Mouse (Mus musculus): ENCODE data around the gene Gabra6. TPM values are rescaled to one million over a fixed set of nuclear protein-coding genes. Genes with fewer than 3 reads are reported as not detected.

Gene Gabra6
- polyA plus RNA-seq, 1 experiment from 2014 or later: not detected

DNA sequence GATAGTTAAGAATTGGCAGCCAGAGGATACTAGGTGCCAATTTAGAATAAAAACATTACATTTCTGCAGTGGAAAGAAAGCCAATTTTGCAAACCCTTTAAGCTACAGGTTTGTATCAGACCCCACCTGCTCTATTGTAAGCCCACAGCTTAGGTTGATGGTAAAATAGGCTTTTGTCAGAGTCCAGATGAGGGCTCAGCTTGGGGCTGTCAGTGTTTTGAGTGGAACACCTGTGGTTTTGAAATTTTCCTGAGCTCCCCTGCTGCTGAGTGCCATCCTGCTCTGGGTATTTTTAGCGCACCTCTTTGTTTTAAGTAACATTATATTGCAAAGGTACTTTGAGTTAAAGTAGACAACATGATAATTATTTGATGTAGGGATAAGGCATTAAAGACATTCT is 10.0 kb downstream of the Gabra6 start:
- H3K4me2 ChIP-seq (ENCODE audit: low read length): no peak overlapping the region
- ATAC-seq (ENCODE audit: low FRiP score, low TSS enrichment) (no peak), DNase-seq (no peak)
- no peaks in the 10 kb centered on the region for H3K36me3 ChIP-seq (ENCODE audit: control insufficient read depth, insufficient read depth, low read length)
- H3K9me3 ChIP-seq (ENCODE audit: control insufficient read depth, low read length): no peaks in the 10 kb centered on the region
- H3K4me1 ChIP-seq (ENCODE audit: control insufficient read depth, insufficient read depth, low read length): 0 out of 2 replicates have a peak, but pooled peaks cover 4% of the 10 kb centered on the region
- no peak overlapping the region for H3K9ac ChIP-seq (replicated peaks; ENCODE audit: low read length)
- no peak overlapping the region for H3K27ac ChIP-seq (replicated peaks; ENCODE audit: low read depth, low read length)
- 38% methylated on average over 1 of the region's 1 CpGs for WGBS
- no peaks in the 10 kb centered on the region for H3K27me3 ChIP-seq (ENCODE audit: control insufficient read depth, insufficient read depth, low read length)
- H3K4me3 ChIP-seq (replicated peaks; ENCODE audit: low read depth, low read length): no peak overlapping the region

DNA sequence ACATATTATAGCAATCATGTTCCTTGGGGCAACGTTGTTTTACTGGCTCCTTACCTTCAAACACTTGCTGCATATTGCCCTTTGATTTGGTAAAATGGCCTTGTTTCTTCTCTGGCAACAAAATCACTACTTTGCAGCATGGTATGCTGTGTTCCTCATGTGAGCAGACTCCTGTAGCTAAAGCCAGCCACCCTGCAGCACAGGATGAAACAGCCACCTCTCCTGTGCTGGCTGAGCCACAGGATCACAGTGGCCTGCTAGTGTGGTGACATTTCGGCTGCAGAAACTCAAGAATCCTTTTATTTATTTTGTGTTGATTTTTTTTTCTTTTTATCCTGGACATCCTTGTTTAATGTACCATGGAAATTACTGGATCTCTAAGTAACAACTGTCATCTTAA is 11.8 kb downstream of the Gabra6 start:
- WGBS: 76% methylated on average over 2 of the region's 2 CpGs
- H3K9me3 ChIP-seq (ENCODE audit: control insufficient read depth, low read length): no peaks in the 10 kb centered on the region
- H3K4me2 ChIP-seq (ENCODE audit: low read length): no peak overlapping the region
- H3K4me3 ChIP-seq (replicated peaks; ENCODE audit: low read depth, low read length): no peak overlapping the region
- H3K27ac ChIP-seq (replicated peaks; ENCODE audit: low read depth, low read length): no peak overlapping the region
- ATAC-seq (ENCODE audit: low FRiP score, low TSS enrichment): no peak
- no peak overlapping the region for H3K9ac ChIP-seq (replicated peaks; ENCODE audit: low read length)
- no peaks in the 10 kb centered on the region for H3K36me3 ChIP-seq (ENCODE audit: control insufficient read depth, insufficient read depth, low read length)
- H3K4me1 ChIP-seq (ENCODE audit: control insufficient read depth, insufficient read depth, low read length): no peaks in the 10 kb centered on the region
- no peak for DNase-seq
- no peaks in the 10 kb centered on the region for H3K27me3 ChIP-seq (ENCODE audit: control insufficient read depth, insufficient read depth, low read length)

DNA sequence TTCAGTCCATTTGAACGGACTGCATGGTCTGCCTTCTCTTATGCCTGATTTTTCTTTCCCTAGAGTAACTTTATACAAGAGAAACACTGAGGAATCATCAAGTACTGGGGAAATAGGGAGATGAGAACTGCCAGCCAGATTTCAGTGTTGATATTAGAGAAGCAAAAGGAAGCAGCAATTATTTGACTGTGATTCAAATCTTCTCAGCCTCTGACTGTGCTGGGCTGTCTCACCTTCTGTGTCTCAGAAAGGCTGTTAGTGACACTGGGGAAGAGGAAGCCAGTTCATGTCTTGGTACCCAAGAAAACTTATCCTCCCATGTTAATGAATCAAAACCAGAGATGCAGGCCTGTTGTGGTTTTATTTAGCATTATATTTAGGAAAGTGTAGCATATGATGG is 14.8 kb downstream of the Gabra6 start:
- H3K4me1 ChIP-seq (ENCODE audit: control insufficient read depth, insufficient read depth, low read length): no peaks in the 10 kb centered on the region
- no peaks in the 10 kb centered on the region for H3K36me3 ChIP-seq (ENCODE audit: control insufficient read depth, insufficient read depth, low read length)
- 86% methylated on average over 1 of the region's 1 CpGs for WGBS
- H3K4me3 ChIP-seq (replicated peaks; ENCODE audit: low read depth, low read length): no peak overlapping the region
- DNase-seq (no peak), ATAC-seq (ENCODE audit: low FRiP score, low TSS enrichment) (no peak)
- no peaks in the 10 kb centered on the region for H3K9me3 ChIP-seq (ENCODE audit: control insufficient read depth, low read length)
- no peak overlapping the region for H3K9ac ChIP-seq (replicated peaks; ENCODE audit: low read length)
- H3K27ac ChIP-seq (replicated peaks; ENCODE audit: low read depth, low read length): no peak overlapping the region
- no peaks in the 10 kb centered on the region for H3K27me3 ChIP-seq (ENCODE audit: control insufficient read depth, insufficient read depth, low read length)
- H3K4me2 ChIP-seq (ENCODE audit: low read length): no peak overlapping the region

DNA sequence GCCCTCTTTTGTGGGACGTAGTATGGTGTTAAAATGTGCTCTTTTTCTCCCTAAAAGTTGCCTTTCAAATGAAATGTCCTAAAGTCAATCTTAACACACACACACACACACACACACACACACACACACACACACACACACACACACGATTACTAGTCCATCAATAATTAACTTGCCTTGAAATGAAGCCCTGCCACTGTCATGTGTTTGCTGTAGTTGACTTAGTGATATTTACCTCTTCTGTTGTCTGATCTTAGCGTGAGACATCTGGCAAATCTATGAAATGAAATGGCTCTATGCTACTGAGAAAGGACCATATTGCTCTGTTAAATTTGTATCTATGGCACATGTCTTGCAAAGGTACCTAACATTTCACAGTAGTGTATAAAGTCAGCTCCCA is 61.9 kb downstream of the Gabra6 start:
- DNase-seq: no peak
- H3K27ac ChIP-seq (replicated peaks; ENCODE audit: low read depth, low read length): no peak overlapping the region
- H3K36me3 ChIP-seq (ENCODE audit: control insufficient read depth, insufficient read depth, low read length): no peaks in the 10 kb centered on the region
- H3K4me3 ChIP-seq (replicated peaks; ENCODE audit: low read depth, low read length): no peak overlapping the region
- no peaks in the 10 kb centered on the region for H3K27me3 ChIP-seq (ENCODE audit: control insufficient read depth, insufficient read depth, low read length)
- no peaks in the 10 kb centered on the region for H3K4me1 ChIP-seq (ENCODE audit: control insufficient read depth, insufficient read depth, low read length)
- no peaks in the 10 kb centered on the region for H3K9me3 ChIP-seq (ENCODE audit: control insufficient read depth, low read length)
- no peak for ATAC-seq (ENCODE audit: low FRiP score, low TSS enrichment)
- 90% methylated on average over 3 of the region's 3 CpGs for WGBS
- no peak overlapping the region for H3K9ac ChIP-seq (replicated peaks; ENCODE audit: low read length)
- H3K4me2 ChIP-seq (ENCODE audit: low read length): no peak overlapping the region

Other genes with a start within 250 kb of the Gabra6 start
- gene Gabra1, start 138.1 kb downstream of the Gabra6 start, polyA plus RNA-seq (2014; fragmentation: Nextera tagmentation; extraction: Ambion mirVana): 48.8 and 49.1 TPM in 2 replicates
- 40.7 and 50.5 TPM in 2 replicates for gene Gabrb2, start 98.7 kb upstream of the Gabra6 start, polyA plus RNA-seq (2014; fragmentation: Nextera tagmentation; extraction: Ambion mirVana)